Comparison of ENCODE assay signal across 11 mouse cellular contexts in genomic region chr14:54995457-54996138, GRCm38 (mm10). TPM values are rescaled to one million over a fixed set of nuclear protein-coding genes. Genes with fewer than 3 reads are reported as not detected.
DNase-seq lines count a peak whose midpoint lies in the region; ATAC-seq lines count a peak whose summit lies in the region.
"Had no signal": no experiment of that assay in that cellular context is flagged by ENCODE, and none has a peak within 500 bp of the region (broad histone marks: within the 10 kb centered on the region; RNA-seq: fewer than 3 reads in every experiment).

No protein-coding gene starts in this region.

- H3K4me3 ChIP-seq in embryonic facial prominence, embryonic 13.5 days: no peak overlapping the region
- H3K4me3 ChIP-seq in hindbrain, embryonic 13.5 days: no peak overlapping the region
- H3K4me3 ChIP-seq in midbrain, embryonic 12.5 days: no peak overlapping the region

- H3K27me3 ChIP-seq in embryonic facial prominence, embryonic 13.5 days: no peaks in the 10 kb centered on the region
- H3K27me3 ChIP-seq in hindbrain, embryonic 13.5 days: 0 out of 2 replicates have a peak, but pooled peaks cover 3% of the 10 kb centered on the region
- H3K27me3 ChIP-seq in midbrain, embryonic 12.5 days: peaks cover 4% of the 10 kb centered on the region; the same call in 1 of the 2 replicates

- H3K36me3 ChIP-seq in embryonic facial prominence, embryonic 13.5 days: no peaks in the 10 kb centered on the region
- no peaks in the 10 kb centered on the region for H3K36me3 ChIP-seq in hindbrain, embryonic 13.5 days
- no peaks in the 10 kb centered on the region for H3K36me3 ChIP-seq in midbrain, embryonic 12.5 days

- no peak for ATAC-seq in embryonic facial prominence, embryonic 13.5 days (ENCODE audit: insufficient number of reproducible peaks, insufficient read depth, low FRiP score, low TSS enrichment, low read depth)
- ATAC-seq in hindbrain, embryonic 13.5 days (ENCODE audit: low FRiP score): peak; percentile 80
- peak; percentile 76 for ATAC-seq in midbrain, embryonic 12.5 days (ENCODE audit: low FRiP score, low read depth)

- WGBS in embryonic facial prominence, embryonic 13.5 days: 31% methylated on average over 14 of the region's 14 CpGs
- 36% methylated on average over 14 of the region's 14 CpGs for WGBS in hindbrain, embryonic 13.5 days
- 16% methylated on average over 14 of the region's 14 CpGs for WGBS in midbrain, embryonic 12.5 days

- peak overlapping the region; percentile 48; the same call in 1 of the 2 replicates for H3K27ac ChIP-seq in embryonic facial prominence, embryonic 13.5 days
- peak overlapping the region; percentile 86 for H3K27ac ChIP-seq in hindbrain, embryonic 13.5 days
- H3K27ac ChIP-seq in midbrain, embryonic 12.5 days (replicated peaks): peak overlapping the region; percentile 92

- DNase-seq in brain, adult 2 months (ENCODE audit: low read depth, low spot score): peak; percentile 87
- DNase-seq in gastrocnemius, adult 8-10 months (ENCODE audit: low spot score in 2 of 2): no peak
- DNase-seq in cerebellum, postnatal 25 days: no peak
- DNase-seq in lung, adult 18-20 months: no peak
- DNase-seq in spleen, postnatal 4 days (ENCODE audit: low spot score in 2 of 2): no peak

- H3K9ac ChIP-seq in embryonic facial prominence, embryonic 13.5 days: 0 out of 2 replicates have a peak overlapping the region, but pooled peaks have one; percentile 40
- H3K9ac ChIP-seq in hindbrain, embryonic 13.5 days: peak overlapping the region; percentile 56
- H3K9ac ChIP-seq in midbrain, embryonic 12.5 days (replicated peaks): peak overlapping the region; percentile 34; the same call in 1 of the 2 replicates

- no peaks in the 10 kb centered on the region for H3K9me3 ChIP-seq in embryonic facial prominence, embryonic 13.5 days
- H3K9me3 ChIP-seq in hindbrain, embryonic 13.5 days: no peaks in the 10 kb centered on the region
- no peaks in the 10 kb centered on the region for H3K9me3 ChIP-seq in midbrain, embryonic 12.5 days

- no peak overlapping the region for H3K4me2 ChIP-seq in embryonic facial prominence, embryonic 13.5 days
- H3K4me2 ChIP-seq in hindbrain, embryonic 13.5 days: peak overlapping the region; percentile 10; the same call in 1 of the 2 replicates
- peak overlapping the region; percentile 28 for H3K4me2 ChIP-seq in midbrain, embryonic 12.5 days (replicated peaks)

- H3K4me1 ChIP-seq in embryonic facial prominence, embryonic 13.5 days: peaks cover 25% of the 10 kb centered on the region
- H3K4me1 ChIP-seq in hindbrain, embryonic 13.5 days (replicated peaks): peaks cover 31% of the 10 kb centered on the region
- peaks cover 37% of the 10 kb centered on the region for H3K4me1 ChIP-seq in midbrain, embryonic 12.5 days

RNA-seq across cellular contexts. Expression of gene Myh7, which starts 1.2 kb away (rescaled TPM):
- 3.3 and 10.8 TPM in 2 replicates for polyA plus RNA-seq in embryonic facial prominence, embryonic 13.5 days (2015; fragmentation: Nextera tagmentation; extraction: Ambion mirVana)
- polyA plus RNA-seq in hindbrain, embryonic 13.5 days (2015; fragmentation: Nextera tagmentation; extraction: Ambion mirVana): 8.2 and 9.2 TPM in 2 replicates
- polyA plus RNA-seq in midbrain, embryonic 12.5 days (2016; fragmentation: Nextera tagmentation; extraction: Ambion mirVana): 2.3 and 4.1 TPM in 2 replicates
- 100 to 1,000 TPM; 508 to 760 (median 618) TPM for total RNA-seq in gastrocnemius, adult 8-10 months (2022)
- total RNA-seq: common myeloid progenitor, adult 5-6 weeks had no signal

RNA-seq across cellular contexts. Expression of gene Gm17428, which starts 18.9 kb away (rescaled TPM):
- polyA plus RNA-seq in embryonic facial prominence, embryonic 13.5 days (2015; fragmentation: Nextera tagmentation; extraction: Ambion mirVana): not detected in 2 replicates
- not detected in 2 replicates for polyA plus RNA-seq in hindbrain, embryonic 13.5 days (2015; fragmentation: Nextera tagmentation; extraction: Ambion mirVana)
- polyA plus RNA-seq in midbrain, embryonic 12.5 days (2016; fragmentation: Nextera tagmentation; extraction: Ambion mirVana): not detected in 2 replicates
- total RNA-seq in gastrocnemius, adult 8-10 months (2022): not detected
- total RNA-seq: common myeloid progenitor, adult 5-6 weeks; left cerebral cortex, adult 18-20 months had no signal
- polyA plus RNA-seq: neural tube, embryonic 11.5 days had no signal

RNA-seq across cellular contexts. Expression of gene Ngdn, which starts 19.7 kb away (rescaled TPM):
- polyA plus RNA-seq in embryonic facial prominence, embryonic 13.5 days (2015; fragmentation: Nextera tagmentation; extraction: Ambion mirVana): 82.4 and 84.5 TPM in 2 replicates
- polyA plus RNA-seq in hindbrain, embryonic 13.5 days (2015; fragmentation: Nextera tagmentation; extraction: Ambion mirVana): 53.4 and 53.7 TPM in 2 replicates
- 65.7 and 69.6 TPM in 2 replicates for polyA plus RNA-seq in midbrain, embryonic 12.5 days (2016; fragmentation: Nextera tagmentation; extraction: Ambion mirVana)
- 10 to 100 TPM; 18.5 to 19.7 (median 19.1) TPM for total RNA-seq in gastrocnemius, adult 8-10 months (2022)

RNA-seq across cellular contexts. Expression of gene Myh6, which starts 28.9 kb away (rescaled TPM):
- polyA plus RNA-seq in embryonic facial prominence, embryonic 13.5 days (2015; fragmentation: Nextera tagmentation; extraction: Ambion mirVana): 0.74 and 4.9 TPM in 2 replicates
- 1.2 and 3.0 TPM in 2 replicates for polyA plus RNA-seq in hindbrain, embryonic 13.5 days (2015; fragmentation: Nextera tagmentation; extraction: Ambion mirVana)
- polyA plus RNA-seq in midbrain, embryonic 12.5 days (2016; fragmentation: Nextera tagmentation; extraction: Ambion mirVana): 0.99 and 1.1 TPM in 2 replicates
- total RNA-seq in gastrocnemius, adult 8-10 months (2022): 100 to 1,000 TPM; 106 to 159 (median 128) TPM
- total RNA-seq: common myeloid progenitor, adult 5-6 weeks had no signal

RNA-seq across cellular contexts. Expression of gene Cmtm5, which starts 59.5 kb away (rescaled TPM):
- 8.3 and 14.1 TPM in 2 replicates for polyA plus RNA-seq in embryonic facial prominence, embryonic 13.5 days (2015; fragmentation: Nextera tagmentation; extraction: Ambion mirVana)
- 7.0 and 7.1 TPM in 2 replicates for polyA plus RNA-seq in hindbrain, embryonic 13.5 days (2015; fragmentation: Nextera tagmentation; extraction: Ambion mirVana)
- 1.2 and 2.2 TPM in 2 replicates for polyA plus RNA-seq in midbrain, embryonic 12.5 days (2016; fragmentation: Nextera tagmentation; extraction: Ambion mirVana)
- total RNA-seq in gastrocnemius, adult 8-10 months (2022): not detected
- total RNA-seq: common myeloid progenitor, adult 5-6 weeks had no signal
